Mouse (Mus musculus) hindbrain, embryonic 15.5 days (tissue): ENCODE measurements around the gene Fn3krp. TPM values are rescaled to one million over a fixed set of nuclear protein-coding genes. Genes with fewer than 3 reads are reported as not detected.

Source experiments
- ATAC-seq: fragments of 200-750 bp; cut with Nextera tagmentation; 2 replicates; pipeline ENCODE4 v1.8.0; 2017; ENCODE audit warnings: low read depth, moderate number of reproducible peaks, moderate TSS enrichment; ENCODE audit not compliant: low FRiP score
- H3K27ac ChIP-seq: fragments of 300-500 bp; sonication (generic); replicated peaks from 2 replicates; pipeline ENCODE4 v1.5.1; 2015; ENCODE audit warnings: mild to moderate bottlenecking, inconsistent platforms
- H3K27me3 ChIP-seq: fragments of 300-500 bp; sonication (generic); 2 replicates; pipeline ENCODE4 v1.6.1; 2015; ENCODE audit warnings: control low read depth, inconsistent platforms
- H3K36me3 ChIP-seq: fragments of 300-500 bp; sonication (generic); 2 replicates; pipeline ENCODE4 v1.6.1; 2015; ENCODE audit warnings: control low read depth, inconsistent platforms
- H3K4me1 ChIP-seq: fragments of 300-500 bp; sonication (generic); replicated peaks from 2 replicates; pipeline ENCODE4 v1.6.1; 2015; ENCODE audit warnings: control low read depth, inconsistent platforms
- H3K4me2 ChIP-seq: fragments of 300-500 bp; sonication (generic); 2 replicates; pipeline ENCODE4 v1.6.1; 2015; ENCODE audit warnings: moderate library complexity, mild to moderate bottlenecking, inconsistent platforms
- H3K4me3 ChIP-seq: fragments of 300-500 bp; sonication (generic); 2 replicates; pipeline ENCODE4 v1.5.1; 2015; ENCODE audit warnings: mild to moderate bottlenecking, inconsistent platforms
- H3K9ac ChIP-seq: fragments of 300-500 bp; sonication (generic); 2 replicates; pipeline ENCODE4 v1.6.1; 2015; ENCODE audit warnings: inconsistent platforms
- H3K9me3 ChIP-seq: fragments of 300-500 bp; sonication (generic); 2 replicates; pipeline ENCODE4 v1.6.1; 2016; ENCODE audit warnings: control low read depth, inconsistent platforms
- WGBS: fragments of 180-500 bp; shearing (Covaris S2); methylation state at CpG from one replicate; pipeline ENCODE4 v1.1.7; 2015; 5-methylcytosine and 5-hydroxymethylcytosine counted together
- polyA plus RNA-seq: library from polyadenylated mRNA; unstranded; fragments of >200 nt; fragmentation: Nextera tagmentation; extraction: Ambion mirVana; gene quantifications from 2 replicates; pipeline ENCODE4 v1.2.1, GENCODE M21; 2015

Fn3krp gene
- polyA plus RNA-seq: 9.4 and 10.4 TPM in 2 replicates

DNA sequence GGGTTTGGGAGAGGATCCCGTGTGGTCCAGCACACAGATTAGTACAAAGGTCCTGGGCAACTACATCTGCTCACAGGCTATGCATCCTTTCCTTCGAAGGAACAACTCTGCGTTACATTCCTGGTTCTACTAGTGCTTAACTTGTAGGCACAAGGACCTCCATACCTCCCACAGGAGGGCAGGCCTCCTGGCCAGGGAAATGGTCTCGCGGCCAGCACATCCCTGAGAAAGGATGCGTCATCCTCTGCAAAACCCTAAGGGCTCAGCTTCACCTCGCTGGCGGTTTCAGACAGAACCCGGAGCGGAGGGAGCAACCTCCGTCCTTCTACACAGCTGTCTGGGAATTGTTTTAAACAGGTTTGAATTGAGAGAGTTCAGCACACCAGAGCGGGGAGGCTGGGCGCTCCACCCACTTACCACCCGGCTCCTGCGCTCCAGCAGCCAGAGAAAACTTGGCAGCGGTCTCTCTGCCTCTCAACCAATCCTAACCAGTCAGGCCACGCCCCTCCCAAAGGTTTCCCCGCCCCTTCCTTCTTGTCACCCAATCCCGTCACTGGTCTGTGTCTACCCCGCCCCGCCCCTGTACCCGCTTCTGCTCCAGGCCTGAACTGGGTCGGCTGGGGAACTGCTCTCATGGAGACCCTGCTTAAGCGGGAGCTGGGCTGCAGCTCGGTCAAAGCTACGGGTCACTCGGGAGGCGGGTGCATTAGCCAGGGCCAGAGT, at the start of gene Fn3krp:
Gene Fn3krp (plus strand): TSS at position 572 of the 723 bp plus-strand sequence.
- Histone ChIP-seq H3K4me1 (peaks cover 13% of the 10 kb centered on the region), H3K9ac (peak within 1 kb of the TSS; percentile 77), H3K4me3 (peak within 1 kb of the TSS; percentile 93), H3K4me2 (peak within 1 kb of the TSS; percentile 96), H3K27me3 (no peaks in the 10 kb centered on the region), H3K36me3 (no peaks in the 10 kb centered on the region), H3K9me3 (no peaks in the 10 kb centered on the region), H3K27ac (peak within 1 kb of the TSS; percentile 75)
- peak; percentile 100 for ATAC-seq
- WGBS: 2% methylated on average over 28 of the region's 28 CpGs

DNA sequence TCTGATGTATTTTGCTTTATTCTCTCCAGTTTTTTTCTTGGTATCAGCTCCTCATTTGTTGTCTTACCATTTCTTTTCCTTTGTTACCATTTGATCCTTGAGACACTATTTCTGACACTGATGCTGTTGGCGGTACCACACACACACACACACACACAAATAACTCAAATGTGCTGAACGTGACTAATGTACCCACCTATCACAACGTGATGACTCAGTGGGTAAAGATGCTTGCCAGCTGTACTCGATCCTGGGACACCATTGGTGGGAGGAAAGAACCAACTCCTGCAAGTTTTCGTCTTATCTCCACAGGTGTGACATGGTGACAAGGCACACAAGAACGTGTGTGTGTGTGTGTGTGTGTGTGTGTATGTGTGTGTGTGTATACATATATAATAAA, 47.9 kb upstream of the Fn3krp start:
- no peak for ATAC-seq
- no peak overlapping the region for H3K4me2 ChIP-seq

GRCm38 (mm10) chr11:121378644-121379043, 42.6 kb upstream of the Fn3krp start:
- Histone ChIP-seq H3K27ac (no peak overlapping the region), H3K4me2 (no peak overlapping the region), H3K36me3 (no peaks in the 10 kb centered on the region), H3K4me3 (no peak overlapping the region), H3K9ac (no peak overlapping the region), H3K27me3 (no peaks in the 10 kb centered on the region), H3K4me1 (no peaks in the 10 kb centered on the region), H3K9me3 (no peaks in the 10 kb centered on the region)
- no peak for ATAC-seq

More for the DNA sequence above, 47.9 kb upstream of the Fn3krp start:
- H3K4me1 ChIP-seq: no peaks in the 10 kb centered on the region
- no peak overlapping the region for H3K4me3 ChIP-seq
- no peaks in the 10 kb centered on the region for H3K36me3 ChIP-seq
- H3K27me3 ChIP-seq: no peaks in the 10 kb centered on the region
- no peak overlapping the region for H3K27ac ChIP-seq
- H3K9ac ChIP-seq: no peak overlapping the region
- WGBS: 82% methylated on average over 6 of the region's 6 CpGs
- H3K9me3 ChIP-seq: no peaks in the 10 kb centered on the region

GRCm38 (mm10) chr11:121380294-121380693, 40.9 kb upstream of the Fn3krp start:
- H3K27me3 ChIP-seq: no peaks in the 10 kb centered on the region
- H3K4me3 ChIP-seq: no peak overlapping the region
- H3K9me3 ChIP-seq: no peaks in the 10 kb centered on the region
- no peak for ATAC-seq
- no peak overlapping the region for H3K4me2 ChIP-seq
- no peak overlapping the region for H3K9ac ChIP-seq
- no peak overlapping the region for H3K27ac ChIP-seq
- 12% methylated on average over 6 of the region's 6 CpGs for WGBS
- H3K36me3 ChIP-seq: no peaks in the 10 kb centered on the region
- H3K4me1 ChIP-seq: no peaks in the 10 kb centered on the region

GRCm38 (mm10) chr11:121387750-121388553, 33.2 kb upstream of the Fn3krp start, which contains the start of gene Rab40b:
TSS of gene Rab40b (minus strand) at chr11:121388251.
- H3K9ac ChIP-seq: peak within 1 kb of the TSS; percentile 62
- peak within 1 kb of the TSS; percentile 69 for H3K27ac ChIP-seq
- H3K36me3 ChIP-seq: no peaks in the 10 kb centered on the region
- peak; percentile 99 for ATAC-seq
- H3K4me3 ChIP-seq: peak within 1 kb of the TSS; percentile 71
- H3K9me3 ChIP-seq: no peaks in the 10 kb centered on the region
- peak within 1 kb of the TSS; percentile 79 for H3K4me2 ChIP-seq
- no peaks in the 10 kb centered on the region for H3K27me3 ChIP-seq
- under 1% methylated on average over 61 of the region's 61 CpGs for WGBS
- H3K4me1 ChIP-seq: peaks cover 17% of the 10 kb centered on the region

DNA sequence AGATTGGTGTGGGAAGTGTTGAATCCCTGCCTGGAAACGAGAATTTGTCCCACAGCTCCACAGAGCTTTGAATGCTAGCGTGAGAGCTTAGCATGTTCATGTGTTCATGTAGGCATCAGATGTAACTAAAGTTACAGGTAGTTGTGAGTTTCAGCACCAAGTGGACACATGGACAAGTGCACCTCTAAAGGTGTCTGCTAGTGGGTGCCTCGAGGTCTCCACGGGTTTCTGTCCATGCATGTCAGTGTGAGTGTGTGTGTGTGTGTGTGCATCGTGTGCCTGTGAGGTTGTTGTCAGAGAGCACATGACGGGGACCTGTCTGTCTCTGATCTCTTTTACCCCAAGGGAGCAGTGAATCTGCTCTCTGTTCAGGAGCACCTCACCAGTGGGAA, 32.7 kb upstream of the Fn3krp start:
- Histone ChIP-seq H3K4me2 (peak overlapping the region; percentile 79), H3K27me3 (no peaks in the 10 kb centered on the region), H3K27ac (no peak overlapping the region), H3K4me1 (peaks cover 17% of the 10 kb centered on the region), H3K36me3 (no peaks in the 10 kb centered on the region), H3K9me3 (no peaks in the 10 kb centered on the region), H3K4me3 (peak overlapping the region; percentile 71), H3K9ac (no peak overlapping the region)
- ATAC-seq: no peak
- 8% methylated on average over 6 of the region's 6 CpGs for WGBS

GRCm38 (mm10) chr11:121390793-121391192, 30.4 kb upstream of the Fn3krp start:
- no peak overlapping the region for H3K9ac ChIP-seq
- no peaks in the 10 kb centered on the region for H3K36me3 ChIP-seq
- no peak for ATAC-seq
- H3K9me3 ChIP-seq: no peaks in the 10 kb centered on the region
- H3K4me3 ChIP-seq: no peak overlapping the region
- H3K4me2 ChIP-seq: no peak overlapping the region
- 71% methylated on average over 3 of the region's 3 CpGs for whole genome bisulfite sequencing
- H3K27me3 ChIP-seq: no peaks in the 10 kb centered on the region
- H3K27ac ChIP-seq: no peak overlapping the region
- peaks cover 17% of the 10 kb centered on the region for H3K4me1 ChIP-seq

DNA sequence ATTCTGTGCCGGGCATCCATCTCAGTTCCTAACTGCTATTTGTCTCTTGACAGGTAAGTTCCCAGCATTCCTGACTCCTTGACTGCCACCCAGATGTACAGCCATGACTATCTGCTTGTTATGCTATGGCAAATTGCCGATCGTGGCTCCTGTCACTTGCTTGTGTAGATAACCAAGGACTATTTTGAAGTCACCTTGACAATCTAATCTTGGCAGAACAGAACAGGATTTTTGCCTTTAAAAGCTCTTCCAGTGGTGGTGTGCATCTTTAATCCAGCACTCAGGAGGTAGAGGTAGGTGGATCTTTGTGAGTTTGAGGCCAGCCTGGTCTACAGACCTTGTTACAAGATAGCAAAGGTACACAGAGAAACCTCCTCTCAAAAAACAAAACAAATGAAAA, 28.8 kb upstream of the Fn3krp start:
- ATAC-seq: no peak
- Histone ChIP-seq H3K9ac (no peak overlapping the region), H3K4me1 (peaks cover 10% of the 10 kb centered on the region), H3K27me3 (no peaks in the 10 kb centered on the region), H3K36me3 (no peaks in the 10 kb centered on the region), H3K27ac (no peak overlapping the region), H3K4me3 (no peak overlapping the region), H3K9me3 (no peaks in the 10 kb centered on the region), H3K4me2 (no peak overlapping the region)
- 95% methylated on average over 3 of the region's 3 CpGs for WGBS

DNA sequence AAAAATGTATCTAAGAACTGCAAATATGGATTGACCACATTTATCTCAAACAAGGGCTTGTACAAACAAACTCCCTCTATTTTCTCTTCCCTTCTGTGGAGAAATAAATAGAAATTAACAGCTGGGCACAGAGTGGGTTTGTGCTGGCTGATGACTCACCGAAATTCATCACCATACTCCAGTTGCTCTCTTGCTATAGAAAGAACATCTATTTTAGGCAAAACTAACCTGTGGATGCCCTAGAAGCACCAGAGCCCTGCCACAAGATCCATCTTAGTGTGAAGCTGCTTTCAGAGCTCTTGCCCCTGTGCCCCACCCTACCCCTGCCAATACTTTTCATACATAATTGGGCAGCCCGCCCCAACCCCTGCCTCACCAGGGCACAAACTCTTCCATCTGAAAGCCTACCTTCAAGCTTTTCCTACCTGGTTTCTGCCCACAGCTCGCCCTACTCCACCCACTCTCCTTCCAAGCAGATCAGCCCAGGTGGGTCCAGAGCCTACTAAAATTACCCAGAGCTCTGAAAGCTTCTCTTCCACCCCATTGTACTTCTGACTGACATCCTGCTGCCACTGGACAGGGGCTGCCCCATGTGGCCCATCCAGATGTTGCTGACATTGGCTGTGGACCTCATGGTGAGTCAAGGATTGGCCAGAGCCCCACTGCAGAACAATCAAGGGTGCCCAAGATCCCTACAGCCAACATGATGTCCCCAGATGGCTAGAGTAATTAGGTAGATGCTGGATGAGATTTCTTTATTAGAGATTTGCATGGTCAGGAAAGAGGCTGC, 13.6 kb upstream of the Fn3krp start:
- ATAC-seq: no peak
- WGBS: 75% methylated on average over 3 of the region's 3 CpGs
- Histone ChIP-seq H3K27me3 (no peaks in the 10 kb centered on the region), H3K4me2 (no peak overlapping the region), H3K9me3 (no peaks in the 10 kb centered on the region), H3K4me1 (no peaks in the 10 kb centered on the region), H3K27ac (no peak overlapping the region), H3K9ac (no peak overlapping the region), H3K36me3 (no peaks in the 10 kb centered on the region), H3K4me3 (no peak overlapping the region)

GRCm38 (mm10) chr11:121414762-121415161, 6.4 kb upstream of the Fn3krp start:
- no peaks in the 10 kb centered on the region for H3K9me3 ChIP-seq
- H3K9ac ChIP-seq: no peak overlapping the region
- H3K4me2 ChIP-seq: no peak overlapping the region
- ATAC-seq: no peak
- no peak overlapping the region for H3K4me3 ChIP-seq
- H3K36me3 ChIP-seq: no peaks in the 10 kb centered on the region
- H3K4me1 ChIP-seq: no peaks in the 10 kb centered on the region
- no peak overlapping the region for H3K27ac ChIP-seq
- H3K27me3 ChIP-seq: no peaks in the 10 kb centered on the region
- 91% methylated on average over 5 of the region's 5 CpGs for WGBS

DNA sequence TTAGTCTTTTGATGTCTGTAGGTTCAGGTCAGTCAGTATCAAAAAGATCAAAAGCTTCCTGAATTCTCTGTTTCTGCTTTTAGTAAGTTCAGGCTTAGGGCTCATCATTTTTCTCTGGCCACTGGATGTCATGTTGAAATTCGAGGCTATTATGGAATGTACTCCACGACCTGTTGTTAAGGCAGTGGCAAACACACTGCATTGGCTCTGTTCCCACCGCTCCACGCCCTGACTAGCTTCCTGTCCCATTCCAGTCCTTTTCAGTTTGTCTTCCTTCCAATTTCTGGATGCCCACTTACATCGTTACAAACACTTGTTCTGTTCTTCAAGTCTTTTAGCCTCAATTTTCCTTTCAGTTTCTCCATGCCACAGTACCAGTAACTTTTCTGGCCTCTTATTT, 5.8 kb upstream of the Fn3krp start:
- H3K9ac ChIP-seq: no peak overlapping the region
- ATAC-seq: no peak
- WGBS: 79% methylated on average over 5 of the region's 5 CpGs
- H3K4me1 ChIP-seq: peaks cover under 1% of the 10 kb centered on the region; the same call in 1 of the 2 replicates
- no peak overlapping the region for H3K4me3 ChIP-seq
- H3K36me3 ChIP-seq: no peaks in the 10 kb centered on the region
- no peak overlapping the region for H3K27ac ChIP-seq
- H3K27me3 ChIP-seq: no peaks in the 10 kb centered on the region
- H3K4me2 ChIP-seq: no peak overlapping the region
- H3K9me3 ChIP-seq: no peaks in the 10 kb centered on the region

- Histone ChIP-seq H3K36me3 (no peaks in the 10 kb centered on the region), H3K4me2 (no peak overlapping the region), H3K27ac (no peak overlapping the region), H3K4me3 (no peak overlapping the region), H3K27me3 (no peaks in the 10 kb centered on the region), H3K4me1 (peaks cover 13% of the 10 kb centered on the region), H3K9ac (no peak overlapping the region), H3K9me3 (no peaks in the 10 kb centered on the region)
- 90% methylated on average over 5 of the region's 5 CpGs for WGBS
- ATAC-seq: no peak
These were observed 3.2 kb upstream of the Fn3krp start for GRCm38 (mm10) chr11:121417971-121418370.
